12 mouse cellular contexts compared by ENCODE assay signal in the genomic region with DNA sequence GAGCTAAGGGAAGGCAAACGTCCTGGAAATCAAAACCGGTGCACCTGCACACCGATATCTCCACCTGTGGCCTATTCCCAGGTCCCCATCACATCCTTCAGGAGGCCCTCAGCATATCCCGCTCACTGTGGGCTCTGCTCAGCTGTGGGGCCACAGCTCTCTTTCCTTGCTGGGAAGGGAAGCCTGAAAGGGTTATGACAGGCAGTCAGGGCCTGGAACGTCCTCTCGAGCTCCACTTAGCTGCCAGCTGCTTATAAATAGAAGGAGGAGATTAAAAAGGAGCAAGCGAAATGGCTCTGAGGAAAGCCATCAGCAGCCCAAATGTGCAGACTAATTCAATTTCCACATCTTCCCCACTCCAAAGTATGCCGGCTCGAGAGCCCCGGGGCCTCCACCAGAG.
DNase-seq lines count a peak whose midpoint lies in the region; ATAC-seq lines count a peak whose summit lies in the region.
"Had no signal": no experiment of that assay in that cellular context is flagged by ENCODE, and none has a peak within 500 bp of the region (broad histone marks: within the 10 kb centered on the region; RNA-seq: fewer than 3 reads in every experiment).

No protein-coding gene starts in this region.

- ATAC-seq in embryonic facial prominence, embryonic 14.5 days (ENCODE audit: low read depth): no peak
- 0 out of 2 replicates have a peak, but pooled peaks have one; percentile 44 for ATAC-seq in heart, embryonic 15.5 days (replicated peaks; ENCODE audit: insufficient number of reproducible peaks, insufficient read depth, low FRiP score, low read depth)
- no peak for ATAC-seq in midbrain, embryonic 14.5 days (ENCODE audit: low FRiP score, low TSS enrichment)
- ATAC-seq: CD4-positive, CD25-positive, alpha-beta regulatory T cell, adult 4 months; forebrain, embryonic 16.5 days had no signal

- no peaks in the 10 kb centered on the region for H3K36me3 ChIP-seq in embryonic facial prominence, embryonic 14.5 days (ENCODE audit: control insufficient read depth, insufficient read depth, low read length)
- H3K36me3 ChIP-seq in heart, embryonic 15.5 days: no peaks in the 10 kb centered on the region
- no peaks in the 10 kb centered on the region for H3K36me3 ChIP-seq in midbrain, embryonic 14.5 days (ENCODE audit: control insufficient read depth, insufficient read depth, low read length)
- H3K36me3 ChIP-seq: liver, embryonic 15.5 days had no signal

- H3K9ac ChIP-seq in embryonic facial prominence, embryonic 14.5 days (ENCODE audit: low read depth, low read length): no peak overlapping the region
- no peak overlapping the region for H3K9ac ChIP-seq in heart, embryonic 15.5 days
- no peak overlapping the region for H3K9ac ChIP-seq in midbrain, embryonic 14.5 days (replicated peaks; ENCODE audit: low read length)
- H3K9ac ChIP-seq: liver, embryonic 15.5 days had no signal

- no peak overlapping the region for H3K4me3 ChIP-seq in embryonic facial prominence, embryonic 14.5 days (ENCODE audit: low read depth, low read length)
- H3K4me3 ChIP-seq in heart, embryonic 15.5 days: no peak overlapping the region
- H3K4me3 ChIP-seq in midbrain, embryonic 14.5 days (replicated peaks; ENCODE audit: low read depth, low read length): no peak overlapping the region
- H3K4me3 ChIP-seq: liver, embryonic 15.5 days had no signal

- no peaks in the 10 kb centered on the region for H3K27me3 ChIP-seq in embryonic facial prominence, embryonic 14.5 days (replicated peaks; ENCODE audit: control insufficient read depth, insufficient read depth, low read length)
- H3K27me3 ChIP-seq in heart, embryonic 15.5 days: no peaks in the 10 kb centered on the region
- no peaks in the 10 kb centered on the region for H3K27me3 ChIP-seq in midbrain, embryonic 14.5 days (ENCODE audit: control insufficient read depth, insufficient read depth, low read length)
- H3K27me3 ChIP-seq: liver, embryonic 15.5 days had no signal

- 56% methylated on average over 10 of the region's 10 CpGs for WGBS in embryonic facial prominence, embryonic 14.5 days
- 54% methylated on average over 10 of the region's 10 CpGs for WGBS in heart, embryonic 15.5 days
- 74% methylated on average over 10 of the region's 10 CpGs for WGBS in midbrain, embryonic 14.5 days

- no peaks in the 10 kb centered on the region; the same call in 1 of the 2 replicates for H3K4me1 ChIP-seq in embryonic facial prominence, embryonic 14.5 days (ENCODE audit: control insufficient read depth, insufficient read depth, low read length)
- peaks cover 26% of the 10 kb centered on the region for H3K4me1 ChIP-seq in heart, embryonic 15.5 days (replicated peaks)
- no peaks in the 10 kb centered on the region for H3K4me1 ChIP-seq in midbrain, embryonic 14.5 days (ENCODE audit: control insufficient read depth, insufficient read depth, low read length)
- H3K4me1 ChIP-seq: liver, embryonic 15.5 days had no signal

- DNase-seq in heart, adult 8-10 months (ENCODE audit: low spot score): peak; percentile 26
- DNase-seq in heart, postnatal 4 days: no peak
- DNase-seq in embryonic facial prominence, embryonic 14.5 days (ENCODE audit: low spot score): peak; percentile 29
- peak; percentile 24 for DNase-seq in midbrain, embryonic 14.5 days
- no peak for DNase-seq in lung, postnatal 4 days
- DNase-seq in spleen, postnatal 4 days (ENCODE audit: low spot score in 2 of 2): no peak
- no peak for DNase-seq in retina, embryonic 14.5 days (ENCODE audit: low spot score)

- no peak overlapping the region for H3K27ac ChIP-seq in embryonic facial prominence, embryonic 14.5 days (replicated peaks; ENCODE audit: low read depth, low read length)
- peak overlapping the region; percentile 58 for H3K27ac ChIP-seq in heart, embryonic 15.5 days
- H3K27ac ChIP-seq in midbrain, embryonic 14.5 days (replicated peaks; ENCODE audit: low read depth, low read length): peak overlapping the region; percentile 32; the same call in 1 of the 2 replicates
- H3K27ac ChIP-seq: liver, embryonic 15.5 days; macrophage had no signal

- no peaks in the 10 kb centered on the region for H3K9me3 ChIP-seq in embryonic facial prominence, embryonic 14.5 days (ENCODE audit: control insufficient read depth, low read length)
- H3K9me3 ChIP-seq in heart, embryonic 15.5 days (replicated peaks): no peaks in the 10 kb centered on the region
- H3K9me3 ChIP-seq in midbrain, embryonic 14.5 days (ENCODE audit: control insufficient read depth, low read length): no peaks in the 10 kb centered on the region
- H3K9me3 ChIP-seq: liver, embryonic 15.5 days had no signal

- H3K4me2 ChIP-seq in embryonic facial prominence, embryonic 14.5 days (ENCODE audit: low read depth, low read length): no peak overlapping the region
- no peak overlapping the region for H3K4me2 ChIP-seq in heart, embryonic 15.5 days
- no peak overlapping the region for H3K4me2 ChIP-seq in midbrain, embryonic 14.5 days (ENCODE audit: low read length)
- H3K4me2 ChIP-seq: liver, embryonic 15.5 days had no signal

Comparison
In these comparisons a context has a peak if more than half of its experiments do, and no peak if none do; other contexts are left out.
1. DNase-seq: peak in heart, adult 8-10 months (single experiment), embryonic facial prominence, embryonic 14.5 days (single experiment) and midbrain, embryonic 14.5 days (single experiment); none in heart, postnatal 4 days (single experiment), lung, postnatal 4 days (0 of 2), spleen, postnatal 4 days (0 of 2) and retina, embryonic 14.5 days (single experiment).